Mouse (Mus musculus) neural tube, embryonic 11.5 days (tissue): Measurements from ENCODE around the gene Mettl7a2. TPM values are rescaled to one million over a fixed set of nuclear protein-coding genes. Genes with fewer than 3 reads are reported as not detected.
"Not testable (repeated sequence)": the region's sequence is repeated elsewhere in the genome, so short reads cannot be mapped to it uniquely, and the experiment has no call there.

Experiments
- ATAC-seq: fragments of 200-750 bp; cut with Nextera tagmentation; 2 replicates; pipeline ENCODE4 v1.8.0; 2017; ENCODE audit warnings: moderate number of reproducible peaks, mild to moderate bottlenecking, moderate TSS enrichment, moderate library complexity; ENCODE audit not compliant: insufficient read depth, low FRiP score, low TSS enrichment
- DNase-seq: peaks from one replicate; pipeline ENCODE4 v3.0.0-alpha.2; 2015; ENCODE audit warnings: low spot score
- H3K27ac ChIP-seq: fragments of 300-500 bp; sonication (generic); 2 replicates; pipeline ENCODE4 v1.5.1; 2014; ENCODE audit warnings: low read depth, mild to moderate bottlenecking, low read length
- H3K27me3 ChIP-seq: fragments of 300-500 bp; sonication (generic); 2 replicates; pipeline ENCODE4 v1.6.1; 2014; ENCODE audit warnings: mild to moderate bottlenecking, low read length, mixed read lengths; ENCODE audit not compliant: control insufficient read depth, insufficient read depth
- H3K36me3 ChIP-seq: fragments of 300-500 bp; sonication (generic); 2 replicates; pipeline ENCODE4 v1.6.1; 2014; ENCODE audit warnings: mild to moderate bottlenecking, low read length, moderate library complexity, mixed read lengths; ENCODE audit not compliant: control insufficient read depth, insufficient read depth
- H3K4me1 ChIP-seq: fragments of 300-500 bp; sonication (generic); 2 replicates; pipeline ENCODE4 v1.6.1; 2014; ENCODE audit warnings: low read length, mixed read lengths; ENCODE audit not compliant: control insufficient read depth, insufficient read depth
- H3K4me2 ChIP-seq: fragments of 300-500 bp; sonication (generic); 2 replicates; pipeline ENCODE4 v1.6.1; 2014; ENCODE audit warnings: low read depth, mild to moderate bottlenecking, moderate library complexity
- H3K4me3 ChIP-seq: fragments of 300-500 bp; sonication (generic); 2 replicates; pipeline ENCODE4 v1.5.1; 2014; ENCODE audit warnings: low read depth, low read length
- H3K9ac ChIP-seq: fragments of 300-500 bp; sonication (generic); 2 replicates; pipeline ENCODE4 v1.6.1; 2014; ENCODE audit warnings: mild to moderate bottlenecking, low read length
- H3K9me3 ChIP-seq: fragments of 300-500 bp; sonication (generic); 2 replicates; pipeline ENCODE4 v1.6.1; 2016; ENCODE audit warnings: low read length; ENCODE audit not compliant: control insufficient read depth
- WGBS: fragments of 180-500 bp; shearing (Covaris S2); extraction: QIAGEN DNeasy Blood & Tissue Kit; methylation state at CpG from one replicate; pipeline ENCODE4 v1.1.7; 2014; 5-methylcytosine and 5-hydroxymethylcytosine counted together
- polyA plus RNA-seq: library from polyadenylated mRNA; unstranded; fragments of >200 nt; fragmentation: Nextera tagmentation; extraction: Ambion mirVana; gene quantifications from 2 replicates; pipeline ENCODE4 v1.2.1, GENCODE M21; 2014

The Mettl7a2 gene
- polyA plus RNA-seq, 1 experiment from 2014 or later = 0.15 TPM

DNA sequence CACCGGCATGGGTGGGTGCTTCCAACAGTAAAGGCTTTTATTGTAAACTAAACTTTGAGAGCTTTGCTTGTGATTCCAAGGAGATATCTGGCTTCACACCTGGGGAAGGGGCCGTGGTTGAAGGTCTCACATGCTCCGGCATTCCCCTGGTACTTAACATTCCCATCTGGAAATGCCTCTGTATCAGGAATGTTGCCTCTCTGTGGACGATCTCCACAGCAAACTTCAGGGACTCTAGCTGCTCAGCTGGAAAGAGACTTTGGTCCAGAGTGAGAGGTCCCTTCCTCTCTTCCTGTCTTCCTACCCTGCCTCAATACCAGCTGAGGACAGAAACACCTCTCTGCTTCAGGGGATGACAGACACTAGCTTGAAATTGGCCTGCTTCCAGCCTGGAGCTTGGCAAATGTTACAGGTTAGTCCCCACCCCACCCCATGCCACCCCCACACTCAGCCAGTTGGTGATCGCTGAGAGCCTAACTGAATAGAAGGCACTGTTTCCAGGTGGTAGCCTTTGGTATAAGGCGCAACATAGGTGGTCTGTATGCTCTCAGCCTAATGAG is 1.4 kb upstream of the Mettl7a2 start:
- H3K36me3 ChIP-seq = no peaks in the 10 kb centered on the region
- 73% methylated on average over 6 of the region's 6 CpGs for WGBS
- no peak overlapping the region for H3K27ac ChIP-seq
- no peak overlapping the region for H3K4me2 ChIP-seq
- H3K4me1 ChIP-seq = no peaks in the 10 kb centered on the region
- H3K4me3 ChIP-seq = no peak overlapping the region
- no peaks in the 10 kb centered on the region for H3K27me3 ChIP-seq
- no peaks in the 10 kb centered on the region for H3K9me3 ChIP-seq
- ATAC-seq = no peak
- H3K9ac ChIP-seq = no peak overlapping the region
- no peak for DNase-seq

- not testable (repeated sequence) for H3K27me3 ChIP-seq, H3K4me2 ChIP-seq, H3K4me3 ChIP-seq, H3K36me3 ChIP-seq, DNase-seq, H3K9me3 ChIP-seq, H3K9ac ChIP-seq, H3K27ac ChIP-seq, H3K4me1 ChIP-seq, ATAC-seq
- WGBS = 88% methylated on average over 12 of the region's 22 CpGs
Measured at GRCm38 (mm10) chr15:100353399-100353798, 399 bp downstream of the Mettl7a2 start.

DNA sequence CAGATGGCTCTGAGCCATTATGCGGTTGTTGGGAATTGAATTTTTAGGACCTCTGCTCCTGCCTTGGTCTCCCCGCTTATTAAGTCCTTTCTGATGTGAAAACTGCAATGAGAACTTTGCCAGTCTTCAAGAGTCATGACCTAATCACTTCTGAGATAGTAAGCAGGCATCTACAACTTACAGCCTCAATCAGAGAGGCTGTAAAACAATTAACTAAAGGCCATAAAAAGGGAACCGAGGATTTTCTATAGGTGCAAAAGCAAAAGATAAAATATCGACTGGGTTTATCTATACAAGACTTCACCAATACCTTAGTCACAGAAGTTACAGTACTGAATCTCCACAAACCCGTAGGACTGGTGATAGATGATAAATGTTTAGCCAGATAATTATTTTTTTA is 2.9 kb downstream of the Mettl7a2 start:
- no peaks in the 10 kb centered on the region for H3K9me3 ChIP-seq
- no peak overlapping the region for H3K27ac ChIP-seq
- no peaks in the 10 kb centered on the region for H3K4me1 ChIP-seq
- H3K36me3 ChIP-seq = no peaks in the 10 kb centered on the region
- no peak for DNase-seq
- no peak overlapping the region for H3K9ac ChIP-seq
- H3K27me3 ChIP-seq = no peaks in the 10 kb centered on the region
- no peak for ATAC-seq
- WGBS = 55% methylated on average over 5 of the region's 5 CpGs
- no peak overlapping the region for H3K4me2 ChIP-seq
- no peak overlapping the region for H3K4me3 ChIP-seq

DNA sequence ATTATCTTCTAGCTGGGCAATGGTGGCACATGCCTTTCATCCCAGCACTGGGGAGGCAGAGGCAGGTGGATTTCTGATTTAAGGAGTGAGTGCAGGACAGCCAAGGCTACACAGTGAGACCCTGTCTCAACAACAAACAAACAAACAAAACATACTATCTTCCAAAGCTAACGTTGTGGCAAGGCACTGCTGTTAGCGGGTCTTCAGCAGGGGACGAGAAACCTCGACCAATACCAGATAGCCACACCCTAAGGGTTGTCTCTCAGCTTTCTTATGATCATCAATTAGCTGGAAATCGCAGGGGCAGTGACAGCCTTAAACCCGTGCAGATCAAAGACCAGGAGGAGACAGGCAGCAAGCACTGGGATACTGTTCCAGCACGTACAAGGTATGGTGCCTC is 11.2 kb downstream of the Mettl7a2 start, which contains the start of gene Higd1c:
Gene Higd1c, plus strand, starts transcription at position 301 of the 400 bp plus-strand sequence.
- DNase-seq (no peak), ATAC-seq (no peak)
- Histone ChIP-seq H3K27ac (no peak within 1 kb of the TSS), H3K27me3 (no peaks in the 10 kb centered on the region), H3K9me3 (no peaks in the 10 kb centered on the region), H3K4me2 (no peak within 1 kb of the TSS), H3K36me3 (no peaks in the 10 kb centered on the region), H3K4me3 (no peak within 1 kb of the TSS), H3K9ac (no peak within 1 kb of the TSS), H3K4me1 (no peaks in the 10 kb centered on the region)
- WGBS = 71% methylated on average over 7 of the region's 7 CpGs

- not testable (repeated sequence) for H3K27ac ChIP-seq, ATAC-seq, H3K4me3 ChIP-seq, H3K4me2 ChIP-seq, H3K4me1 ChIP-seq, H3K27me3 ChIP-seq, H3K9me3 ChIP-seq, DNase-seq, H3K36me3 ChIP-seq, H3K9ac ChIP-seq
- 57% methylated on average over 9 of the region's 9 CpGs for WGBS
Measured at GRCm38 (mm10) chr15:100365967-100366366, 13.0 kb downstream of the Mettl7a2 start.

DNA sequence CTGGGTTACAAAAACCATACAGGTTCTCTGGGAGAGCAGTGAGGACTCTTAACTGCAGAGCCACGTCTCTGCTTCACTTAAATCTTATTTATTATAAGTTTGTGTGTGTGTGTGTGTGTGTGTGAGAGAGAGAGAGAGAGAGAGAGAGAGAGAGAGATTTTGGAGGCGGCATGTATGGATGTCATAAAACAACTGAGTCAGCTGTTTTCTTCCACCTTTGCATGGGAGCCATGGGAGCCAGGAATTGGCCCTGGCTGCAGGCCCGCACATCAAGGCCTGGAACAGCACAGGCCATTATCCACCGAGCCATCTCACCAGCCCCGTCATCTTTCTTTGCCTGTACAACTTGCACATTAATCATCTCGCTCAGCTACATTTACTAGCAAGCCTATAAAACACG is 14.1 kb downstream of the Mettl7a2 start:
- Histone ChIP-seq H3K9me3 (no peaks in the 10 kb centered on the region), H3K27me3 (no peaks in the 10 kb centered on the region), H3K4me1 (no peaks in the 10 kb centered on the region), H3K36me3 (no peaks in the 10 kb centered on the region), H3K4me2 (no peak overlapping the region), H3K9ac (no peak overlapping the region), H3K27ac (no peak overlapping the region), H3K4me3 (no peak overlapping the region)
- ATAC-seq (no peak), DNase-seq (no peak)
- WGBS = 80% methylated on average over 7 of the region's 7 CpGs

DNA sequence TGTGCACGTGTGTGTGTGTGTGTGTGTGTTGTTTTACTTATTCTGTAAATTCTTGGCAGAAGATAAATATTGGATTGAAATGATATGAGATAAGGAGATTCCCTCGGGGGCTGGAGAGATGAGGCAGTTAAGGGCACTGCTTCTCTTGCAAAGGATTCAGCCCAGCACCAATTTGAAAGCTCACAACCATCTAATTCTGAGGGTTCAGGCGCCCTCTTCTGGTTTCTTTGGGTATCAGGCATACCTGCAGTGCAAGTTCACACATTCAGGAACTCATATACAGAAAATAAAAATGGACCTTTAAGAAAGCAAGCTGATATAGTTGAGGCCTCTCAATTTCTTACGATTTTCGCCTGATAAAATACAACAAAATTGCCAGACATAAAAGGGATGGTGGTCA is 22.1 kb downstream of the Mettl7a2 start:
- ATAC-seq (no peak), DNase-seq (peak; percentile 59)
- Histone ChIP-seq H3K4me1 (no peaks in the 10 kb centered on the region), H3K27ac (no peak overlapping the region), H3K27me3 (no peaks in the 10 kb centered on the region), H3K36me3 (no peaks in the 10 kb centered on the region), H3K9me3 (no peaks in the 10 kb centered on the region), H3K4me2 (no peak overlapping the region), H3K9ac (no peak overlapping the region), H3K4me3 (no peak overlapping the region)
- WGBS = 36% methylated on average over 5 of the region's 5 CpGs

GRCm38 (mm10) chr15:100377847-100378505 is 25.0 kb downstream of the Mettl7a2 start:
- ATAC-seq = not testable (repeated sequence)
- WGBS = 21% methylated on average over 2 of the region's 9 CpGs

GRCm38 (mm10) chr15:100379658-100380057 is 26.7 kb downstream of the Mettl7a2 start:
- Histone ChIP-seq H3K9ac (no peak overlapping the region), H3K4me1 (no peaks in the 10 kb centered on the region), H3K36me3 (no peaks in the 10 kb centered on the region), H3K27me3 (no peaks in the 10 kb centered on the region), H3K4me2 (no peak overlapping the region), H3K4me3 (no peak overlapping the region), H3K27ac (no peak overlapping the region), H3K9me3 (no peaks in the 10 kb centered on the region)
- ATAC-seq (no peak), DNase-seq (no peak)
- whole genome bisulfite sequencing = 86% methylated on average over 8 of the region's 8 CpGs

More at GRCm38 (mm10) chr15:100377847-100378505, 25.0 kb downstream of the Mettl7a2 start:
- not testable (repeated sequence) for H3K36me3 ChIP-seq, H3K27me3 ChIP-seq, H3K4me2 ChIP-seq, H3K4me3 ChIP-seq, H3K27ac ChIP-seq, H3K9ac ChIP-seq, H3K9me3 ChIP-seq, DNase-seq, H3K4me1 ChIP-seq
